Mouse (Mus musculus) heart, embryonic 11.5 days (tissue): ENCODE measurements around the gene Sppl2c. TPM values are rescaled to one million over a fixed set of nuclear protein-coding genes. Genes with fewer than 3 reads are reported as not detected.

Experiments
- ATAC-seq: fragments of 200-750 bp; cut with Nextera tagmentation; replicated peaks from 2 replicates; pipeline ENCODE4 v1.8.0; 2017; ENCODE audit warnings: moderate library complexity; ENCODE audit not compliant: insufficient number of reproducible peaks, low FRiP score, low TSS enrichment
- H3K27ac ChIP-seq: fragments of 300-500 bp; sonication (generic); 2 replicates; pipeline ENCODE4 v1.5.1; 2014; ENCODE audit warnings: mild to moderate bottlenecking, low read depth, low read length
- H3K27me3 ChIP-seq: fragments of 300-500 bp; sonication (generic); 2 replicates; pipeline ENCODE4 v1.6.1; 2014; ENCODE audit warnings: mild to moderate bottlenecking, low read length, mixed read lengths; ENCODE audit not compliant: control insufficient read depth, insufficient read depth
- H3K36me3 ChIP-seq: fragments of 300-500 bp; sonication (generic); 2 replicates; pipeline ENCODE4 v1.6.1; 2014; ENCODE audit warnings: mild to moderate bottlenecking, low read length, moderate library complexity, mixed read lengths; ENCODE audit not compliant: control insufficient read depth, insufficient read depth
- H3K4me1 ChIP-seq: fragments of 300-500 bp; sonication (generic); 2 replicates; pipeline ENCODE4 v1.6.1; 2014; ENCODE audit warnings: low read length; ENCODE audit not compliant: control insufficient read depth, insufficient read depth
- H3K4me2 ChIP-seq: fragments of 300-500 bp; sonication (generic); 2 replicates; pipeline ENCODE4 v1.6.1; 2014; ENCODE audit warnings: mild to moderate bottlenecking, moderate library complexity
- H3K4me3 ChIP-seq: fragments of 300-500 bp; sonication (generic); 2 replicates; pipeline ENCODE4 v1.5.1; 2014; ENCODE audit warnings: low read depth, low read length
- H3K9ac ChIP-seq: fragments of 300-500 bp; sonication (generic); 2 replicates; pipeline ENCODE4 v1.6.1; 2014; ENCODE audit warnings: mild to moderate bottlenecking, low read depth, low read length, moderate library complexity
- H3K9me3 ChIP-seq: fragments of 300-500 bp; sonication (generic); replicated peaks from 2 replicates; pipeline ENCODE4 v1.6.1; 2016; ENCODE audit warnings: low read length; ENCODE audit not compliant: control insufficient read depth
- WGBS: fragments of 180-500 bp; shearing (Covaris S2); extraction: QIAGEN DNeasy Blood & Tissue Kit; methylation state at CpG from one replicate; pipeline ENCODE4 v1.1.7; 2014; ENCODE audit not compliant: insufficient replicate concordance; 5-methylcytosine and 5-hydroxymethylcytosine counted together
- polyA plus RNA-seq: library from polyadenylated mRNA; unstranded; fragments of >200 nt; fragmentation: Nextera tagmentation; extraction: Ambion mirVana; gene quantifications from 2 replicates; pipeline ENCODE4 v1.2.1, GENCODE M21; 2014

The Sppl2c gene
- polyA plus RNA-seq, 1 experiment from 2014 or later: not detected

GRCm38 (mm10) chr11:104237226-104237625 lies 51.1 kb downstream of the Sppl2c start:
- Histone ChIP-seq H3K9me3 (no peaks in the 10 kb centered on the region), H3K4me1 (peaks cover 4% of the 10 kb centered on the region), H3K4me3 (no peak overlapping the region), H3K9ac (no peak overlapping the region), H3K36me3 (no peaks in the 10 kb centered on the region), H3K27me3 (peaks cover 42% of the 10 kb centered on the region), H3K27ac (no peak overlapping the region), H3K4me2 (no peak overlapping the region)
- no peak for ATAC-seq
- 68% methylated on average over 7 of the region's 7 CpGs for WGBS

- H3K4me3 ChIP-seq: no peak overlapping the region
- WGBS: 45% methylated on average over 13 of the region's 13 CpGs
- H3K4me1 ChIP-seq: no peaks in the 10 kb centered on the region
- H3K36me3 ChIP-seq: no peaks in the 10 kb centered on the region
- H3K9me3 ChIP-seq: no peaks in the 10 kb centered on the region
- no peak overlapping the region for H3K4me2 ChIP-seq
- no peak overlapping the region for H3K9ac ChIP-seq
- no peak for ATAC-seq
- peaks cover 32% of the 10 kb centered on the region for H3K27me3 ChIP-seq
- no peak overlapping the region for H3K27ac ChIP-seq
Measured at GRCm38 (mm10) chr11:104237958-104238747, 52.0 kb downstream of the Sppl2c start.

Other genes starting within 250 kb of the Sppl2c start
- 30.5 and 37.0 TPM in 2 replicates for gene Nsf, start 232.3 kb upstream of the Sppl2c start, polyA plus RNA-seq
- gene Arf2, start 219.6 kb upstream of the Sppl2c start, polyA plus RNA-seq: 56.0 and 63.2 TPM in 2 replicates
- not detected in 2 replicates for gene Crhr1, start 53.5 kb upstream of the Sppl2c start, polyA plus RNA-seq
- gene Mapt, start 45.1 kb downstream of the Sppl2c start, polyA plus RNA-seq: 0.43 and 0.63 TPM in 2 replicates